In the genomic region with DNA sequence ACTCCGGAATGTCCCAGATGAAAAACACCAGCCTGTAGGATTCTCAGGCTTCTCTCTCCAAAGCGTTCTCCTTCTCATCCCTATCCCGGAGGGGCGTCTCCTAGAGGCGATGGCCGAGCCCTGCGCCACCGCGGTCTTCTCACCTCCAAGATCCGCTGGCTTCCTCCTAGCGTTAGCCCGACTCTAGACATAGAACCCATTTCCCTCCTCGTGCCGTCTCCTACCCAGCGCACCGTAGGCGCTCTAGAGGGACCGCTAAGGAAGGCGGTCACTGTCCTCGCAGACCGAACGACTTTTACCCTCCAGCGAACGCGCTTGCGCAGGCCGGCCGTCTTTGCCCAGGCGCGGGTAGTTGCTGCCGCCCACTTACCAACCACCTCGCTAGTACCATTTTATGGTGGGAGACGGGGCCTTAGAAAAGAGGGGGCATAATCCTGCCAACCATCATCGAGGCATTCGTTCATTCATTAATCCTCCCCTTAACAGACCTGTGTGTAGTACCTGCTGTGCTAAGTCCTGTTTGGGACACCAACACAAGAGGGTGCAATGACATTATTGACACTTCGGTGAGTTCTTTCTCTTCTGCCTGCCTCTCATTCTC, we compare ENCODE assay signal across 8 mouse cellular contexts. TPM values are rescaled to one million over a fixed set of nuclear protein-coding genes. Genes with fewer than 3 reads are reported as not detected.
DNase-seq lines count a peak whose midpoint lies in the region; ATAC-seq and TF ChIP-seq lines count a peak whose summit lies in the region.

Slc13a5 (minus strand) TSS at position 263 of the 601 bp plus-strand sequence.

- 5% methylated on average over 36 of the region's 36 CpGs for WGBS in embryonic facial prominence, embryonic 15.5 days
- WGBS in intestine, embryonic 14.5 days, result 5% methylated on average over 36 of the region's 36 CpGs
- 4% methylated on average over 36 of the region's 36 CpGs for WGBS in liver, embryonic 15.5 days (ENCODE audit: insufficient replicate concordance)

- TF ChIP-seq EP300 in CH12.LX (IDR thresholded peaks at IDR 0.05; ENCODE audit: low read length), result no peak

- no peak within 1 kb of the TSS for H3K9ac ChIP-seq in CH12.LX (ENCODE audit: insufficient read depth, low read depth)
- peak within 1 kb of the TSS; percentile 15; the same call in 1 of the 2 replicates for H3K9ac ChIP-seq in embryonic facial prominence, embryonic 15.5 days
- H3K9ac ChIP-seq in intestine, embryonic 14.5 days (ENCODE audit: low read length), result peak within 1 kb of the TSS; percentile 20
- no peak within 1 kb of the TSS for H3K9ac ChIP-seq in liver, embryonic 15.5 days

- H3K4me3 ChIP-seq in CH12.LX (replicated peaks in 1 of 3; ENCODE audit: low read depth in 2 of 3, low read length in 2 of 3, poor library complexity in 1 of 3), result peak within 1 kb of the TSS in 2 of 3 experiments; percentile 2 to 22
- peak within 1 kb of the TSS; percentile 43 for H3K4me3 ChIP-seq in embryonic facial prominence, embryonic 15.5 days (replicated peaks)
- H3K4me3 ChIP-seq in intestine, embryonic 14.5 days (ENCODE audit: low read depth, low read length), result peak within 1 kb of the TSS; percentile 39
- peak within 1 kb of the TSS; percentile 33 for H3K4me3 ChIP-seq in liver, embryonic 15.5 days (replicated peaks)

- TF ChIP-seq RAD21 in CH12.LX (IDR thresholded peaks at IDR 0.05; ENCODE audit: low read depth, low read length), result no peak; the same call in 1 of the 2 replicates

- H3K79me2 ChIP-seq in CH12.LX (replicated peaks; ENCODE audit: control insufficient read depth, extremely low read depth, insufficient read depth, poor library complexity, severe bottlenecking), result no peaks in the 10 kb centered on the region

- H3K4me2 ChIP-seq in CH12.LX (ENCODE audit: insufficient read depth, low read depth, poor library complexity, severe bottlenecking), result peak within 1 kb of the TSS; percentile 59
- peak within 1 kb of the TSS; percentile 66 for H3K4me2 ChIP-seq in embryonic facial prominence, embryonic 15.5 days (replicated peaks)
- peak within 1 kb of the TSS; percentile 76 for H3K4me2 ChIP-seq in intestine, embryonic 14.5 days (ENCODE audit: low read length)
- peak within 1 kb of the TSS; percentile 62 for H3K4me2 ChIP-seq in liver, embryonic 15.5 days

- TF ChIP-seq POLR2A in CH12.LX (IDR thresholded peaks at IDR 0.05; ENCODE audit: low read depth, low read length), result no peak

- dilution Hi-C loops in CH12.LX (cut with MboI; ENCODE audit: extremely low pct_ligation_motif_present, extremely low pct_unique_long_range_greater_than_20kb, low sequenced_read_pairs), result no loop called here

- no peaks in the 10 kb centered on the region for H3K36me3 ChIP-seq in CH12.LX (replicated peaks in 1 of 2; ENCODE audit: control insufficient read depth in 1 of 2, insufficient read depth in 1 of 2, low read length in 1 of 2)
- no peaks in the 10 kb centered on the region for H3K36me3 ChIP-seq in embryonic facial prominence, embryonic 15.5 days
- H3K36me3 ChIP-seq in intestine, embryonic 14.5 days (ENCODE audit: control insufficient read depth, insufficient read depth, low read length), result no peaks in the 10 kb centered on the region
- H3K36me3 ChIP-seq in liver, embryonic 15.5 days (replicated peaks), result no peaks in the 10 kb centered on the region

- H3K9me3 ChIP-seq in CH12.LX (replicated peaks; ENCODE audit: low read length), result no peaks in the 10 kb centered on the region
- H3K9me3 ChIP-seq in embryonic facial prominence, embryonic 15.5 days (replicated peaks), result no peaks in the 10 kb centered on the region
- no peaks in the 10 kb centered on the region for H3K9me3 ChIP-seq in intestine, embryonic 14.5 days (ENCODE audit: control insufficient read depth, low read length)
- no peaks in the 10 kb centered on the region for H3K9me3 ChIP-seq in liver, embryonic 15.5 days (replicated peaks)

- TF ChIP-seq CTCF in CH12.LX (conservative IDR thresholded peaks at IDR 0.05 in 1 of 2, IDR thresholded peaks at IDR 0.05 in 1 of 2; ENCODE audit: low read depth in 2 of 2, low read length in 2 of 2), result peak in 1 of 2 experiments; percentile 4; a peak in 1 of 4 replicates

- in situ Hi-C loops in CH12.LX (cut with MboI; ENCODE audit: low pct_ligation_motif_present, low pct_unique_long_range_greater_than_20kb, low sequenced_read_pairs), result no loop called here

- ATAC-seq in frontal cortex, adult (ENCODE audit: low TSS enrichment), result peak; percentile 15; the same call in 1 of the 2 replicates
- ATAC-seq in embryonic facial prominence, embryonic 15.5 days (ENCODE audit: insufficient number of reproducible peaks, low FRiP score, low TSS enrichment, low read depth), result no peak
- peak; percentile 32; the same call in 1 of the 2 replicates for ATAC-seq in intestine, embryonic 14.5 days (replicated peaks; ENCODE audit: low FRiP score, low TSS enrichment, low read depth)
- ATAC-seq in liver, embryonic 15.5 days (ENCODE audit: insufficient read depth), result no peak
- no peak for ATAC-seq in monocyte, adult 5-6 weeks (replicated peaks; ENCODE audit: insufficient number of reproducible peaks, low FRiP score, low TSS enrichment, poor library complexity, severe bottlenecking)

- no peak within 1 kb of the TSS for H3K27ac ChIP-seq in CH12.LX (ENCODE audit: insufficient read depth, low read depth)
- no peak within 1 kb of the TSS for H3K27ac ChIP-seq in embryonic facial prominence, embryonic 15.5 days (replicated peaks)
- no peak within 1 kb of the TSS for H3K27ac ChIP-seq in intestine, embryonic 14.5 days (ENCODE audit: low read depth)
- no peak within 1 kb of the TSS for H3K27ac ChIP-seq in liver, embryonic 15.5 days (replicated peaks)

- peaks cover 39% of the 10 kb centered on the region for H3K27me3 ChIP-seq in CH12.LX (replicated peaks)
- peaks cover 51% of the 10 kb centered on the region for H3K27me3 ChIP-seq in embryonic facial prominence, embryonic 15.5 days
- peaks cover 38% of the 10 kb centered on the region for H3K27me3 ChIP-seq in intestine, embryonic 14.5 days (replicated peaks; ENCODE audit: control insufficient read depth, insufficient read depth, low read length)
- peaks cover 61% of the 10 kb centered on the region for H3K27me3 ChIP-seq in liver, embryonic 15.5 days

- H3K4me1 ChIP-seq in CH12.LX (ENCODE audit: control insufficient read depth in 1 of 2, insufficient read depth in 2 of 2), result peaks cover 5 to 7% of the 10 kb centered on the region in 2 experiments
- peaks cover 18% of the 10 kb centered on the region for H3K4me1 ChIP-seq in embryonic facial prominence, embryonic 15.5 days
- no peaks in the 10 kb centered on the region for H3K4me1 ChIP-seq in intestine, embryonic 14.5 days (replicated peaks; ENCODE audit: control insufficient read depth, insufficient read depth, low read length)
- peaks cover 10% of the 10 kb centered on the region for H3K4me1 ChIP-seq in liver, embryonic 15.5 days (replicated peaks)

- no peak for DNase-seq in frontal cortex, postnatal 25 days (ENCODE audit: low spot score in 2 of 2)
- DNase-seq in CH12.LX (ENCODE audit: extremely low read depth), result no peak
- peak; percentile 61 for DNase-seq in intestine, embryonic 14.5 days (ENCODE audit: low spot score)
- no peak for DNase-seq in layer of hippocampus, adult 9-11 months

TF ChIP-seq in CH12.LX, 34 proteins besides CTCF, POLR2A, EP300 and RAD21:
- TF ChIP-seq NRF1 (IDR thresholded peaks at IDR 0.05; ENCODE audit: low read depth, low read length) (peak; percentile 63), USF2 (conservative IDR thresholded peaks at IDR 0.05; ENCODE audit: low read depth, low read length) (no peak)
TF ChIP-seq in CH12.LX: peak in this region for 1.

RNA-seq across cellular contexts. Expression of gene Slc13a5, which starts in this region (rescaled TPM):
- total RNA-seq in CH12.LX (2012; rRNA removed) (not detected in 2 replicates), CH12.LX (2014; rRNA removed) (not detected in 2 replicates)
- not detected in 2 replicates for polyA plus RNA-seq in CH12.LX (2012; ENCODE audit: insufficient read length, low read depth)
- polyA plus RNA-seq in embryonic facial prominence, embryonic 15.5 days (2015; fragmentation: Nextera tagmentation; extraction: Ambion mirVana), result 9.2 and 9.4 TPM in 2 replicates
- polyA plus RNA-seq in intestine, embryonic 14.5 days (2014; fragmentation: Nextera tagmentation; extraction: Ambion mirVana), result 0.24 and 0.47 TPM in 2 replicates
- polyA plus RNA-seq in liver, embryonic 15.5 days (2015; fragmentation: Nextera tagmentation; extraction: Ambion mirVana), result not detected in 2 replicates
- total RNA-seq in monocyte, adult 5-6 weeks (2017), result not detected in 3 replicates

Comparison
In these comparisons a context has a peak if more than half of its experiments do, and no peak if none do; other contexts are left out.
1. Peak in DNase-seq, ATAC-seq, H3K4me3 ChIP-seq, H3K9ac ChIP-seq and H3K4me2 ChIP-seq in intestine, embryonic 14.5 days; RNA of the gene not detected or under 1 TPM.